Mouse (Mus musculus) liver, embryonic 11.5 days (tissue): ENCODE data around the gene Gm49383. TPM values are rescaled to one million over a fixed set of nuclear protein-coding genes. Genes with fewer than 3 reads are reported as not detected.
A peak's percentile ranks its signal among the peaks of the same experiment; 100 is the strongest.

ENCODE experiments used
- ATAC-seq: fragments of 200-750 bp; cut with Nextera tagmentation; replicated peaks from 2 replicates; pipeline ENCODE4 v1.8.0; 2017; ENCODE audit warnings: moderate number of reproducible peaks, mild to moderate bottlenecking, moderate TSS enrichment, moderate library complexity; ENCODE audit not compliant: low FRiP score
- DNase-seq: peaks from one replicate; pipeline ENCODE4 v3.0.0-alpha.2; 2017; ENCODE audit warnings: low spot score
- H3K27ac ChIP-seq: fragments of 300-500 bp; sonication (generic); 2 replicates; pipeline ENCODE4 v1.5.1; 2014; ENCODE audit warnings: mild to moderate bottlenecking, low read depth, low read length, control low read depth
- H3K27me3 ChIP-seq: fragments of 300-500 bp; sonication (generic); replicated peaks from 2 replicates; pipeline ENCODE4 v1.6.1; 2014; ENCODE audit warnings: low read length, mixed read lengths; ENCODE audit not compliant: control insufficient read depth, insufficient read depth
- H3K36me3 ChIP-seq: fragments of 300-500 bp; sonication (generic); 2 replicates; pipeline ENCODE4 v1.6.1; 2014; ENCODE audit warnings: mild to moderate bottlenecking, low read length, moderate library complexity, mixed read lengths; ENCODE audit not compliant: control insufficient read depth, insufficient read depth
- H3K4me1 ChIP-seq: fragments of 300-500 bp; sonication (generic); replicated peaks from 2 replicates; pipeline ENCODE4 v1.6.1; 2014; ENCODE audit warnings: low read length, mixed read lengths; ENCODE audit not compliant: control insufficient read depth, insufficient read depth
- H3K4me2 ChIP-seq: fragments of 300-500 bp; sonication (generic); 2 replicates; pipeline ENCODE4 v1.6.1; 2014; ENCODE audit warnings: mild to moderate bottlenecking, control low read depth, moderate library complexity
- H3K4me3 ChIP-seq: fragments of 300-500 bp; sonication (generic); 2 replicates; pipeline ENCODE4 v1.5.1; 2014; ENCODE audit warnings: low read depth, low read length, control low read depth
- H3K9ac ChIP-seq: fragments of 300-500 bp; sonication (generic); 2 replicates; pipeline ENCODE4 v1.6.1; 2014; ENCODE audit warnings: low read depth, low read length, control low read depth
- H3K9me3 ChIP-seq: fragments of 300-500 bp; sonication (generic); 2 replicates; pipeline ENCODE4 v1.6.1; 2016; ENCODE audit warnings: low read length, inconsistent platforms, mixed read lengths; ENCODE audit not compliant: control insufficient read depth
- WGBS: fragments of 180-500 bp; shearing (Covaris S2); extraction: QIAGEN DNeasy Blood & Tissue Kit; methylation state at CpG from one replicate; pipeline ENCODE4 v1.1.7; 2014; 5-methylcytosine and 5-hydroxymethylcytosine counted together
- microRNA-seq: library from miRNA; unstranded; fragments of <30 nt; microRNA quantifications from one replicate; pipeline ENCODE4, GENCODE M21; 2017; ENCODE audit warnings: borderline number of aligned reads
- polyA plus RNA-seq: library from polyadenylated mRNA; unstranded; fragments of >200 nt; fragmentation: Nextera tagmentation; extraction: Ambion mirVana; gene quantifications from 2 replicates; pipeline ENCODE4 v1.2.1, GENCODE M21; 2014

The Gm49383 gene
- polyA plus RNA-seq, 1 experiment from 2014 or later = 29.8 TPM

GRCm38 (mm10) chr12:69147166-69147735 lies 49.7 kb downstream of the Gm49383 start:
- ATAC-seq = no peak
- H3K4me1 ChIP-seq = no peaks in the 10 kb centered on the region

GRCm38 (mm10) chr12:69143460-69143859 lies 53.4 kb downstream of the Gm49383 start:
- ATAC-seq = no peak
- H3K4me1 ChIP-seq = no peaks in the 10 kb centered on the region
- 81% methylated on average over 6 of the region's 6 CpGs for WGBS
- no peak overlapping the region for H3K4me2 ChIP-seq
- no peak overlapping the region for H3K9ac ChIP-seq
- no peaks in the 10 kb centered on the region for H3K9me3 ChIP-seq
- DNase-seq = no peak
- no peak overlapping the region for H3K4me3 ChIP-seq
- no peaks in the 10 kb centered on the region for H3K27me3 ChIP-seq
- no peaks in the 10 kb centered on the region for H3K36me3 ChIP-seq
- H3K27ac ChIP-seq = no peak overlapping the region

More at GRCm38 (mm10) chr12:69147166-69147735, 49.7 kb downstream of the Gm49383 start:
- Histone ChIP-seq H3K4me3 (no peak overlapping the region), H3K4me2 (no peak overlapping the region), H3K27me3 (no peaks in the 10 kb centered on the region), H3K9me3 (no peaks in the 10 kb centered on the region), H3K9ac (no peak overlapping the region), H3K27ac (no peak overlapping the region), H3K36me3 (no peaks in the 10 kb centered on the region)
- DNase-seq = no peak
- WGBS = 85% methylated on average over 5 of the region's 5 CpGs

GRCm38 (mm10) chr12:69139841-69140240 lies 57.1 kb downstream of the Gm49383 start:
- WGBS = 85% methylated on average over 7 of the region's 7 CpGs

GRCm38 (mm10) chr12:69139201-69139600 lies 57.7 kb downstream of the Gm49383 start:
- H3K27ac ChIP-seq = no peak overlapping the region
- no peaks in the 10 kb centered on the region for H3K4me1 ChIP-seq
- ATAC-seq (no peak), DNase-seq (no peak)
- H3K9ac ChIP-seq = no peak overlapping the region
- no peak overlapping the region for H3K4me3 ChIP-seq
- H3K9me3 ChIP-seq = no peaks in the 10 kb centered on the region
- no peaks in the 10 kb centered on the region for H3K27me3 ChIP-seq
- no peaks in the 10 kb centered on the region for H3K36me3 ChIP-seq
- no peak overlapping the region for H3K4me2 ChIP-seq
- WGBS = 84% methylated on average over 3 of the region's 3 CpGs

More at GRCm38 (mm10) chr12:69139841-69140240, 57.1 kb downstream of the Gm49383 start:
- H3K9ac ChIP-seq = no peak overlapping the region
- H3K4me1 ChIP-seq = no peaks in the 10 kb centered on the region
- no peaks in the 10 kb centered on the region for H3K9me3 ChIP-seq
- H3K36me3 ChIP-seq = no peaks in the 10 kb centered on the region
- H3K27me3 ChIP-seq = no peaks in the 10 kb centered on the region
- H3K27ac ChIP-seq = no peak overlapping the region
- no peak overlapping the region for H3K4me2 ChIP-seq
- no peak overlapping the region for H3K4me3 ChIP-seq
- no peak for DNase-seq
- ATAC-seq = peak; percentile 31; the same call in 1 of the 2 replicates

Small RNA genes lying within 50 kb of the gene (microRNA-seq; reads per million reads assigned to microRNA genes)
- gene Gm47287 (not detected), gene Gm47295 (1.8 reads per million)

Other genes with a start within 250 kb of the Gm49383 start
- gene Rps29, start 37.9 kb downstream of the Gm49383 start, polyA plus RNA-seq = 1,745 and 1,937 TPM in 2 replicates
- 28.5 and 33.5 TPM in 2 replicates for gene Lrr1, start 28.3 kb downstream of the Gm49383 start, polyA plus RNA-seq
- 999 and 1,044 TPM in 2 replicates for gene Rpl36al, start 13.0 kb downstream of the Gm49383 start, polyA plus RNA-seq
- 44.9 and 50.7 TPM in 2 replicates for gene Mgat2, start 12.9 kb downstream of the Gm49383 start, polyA plus RNA-seq
- 12.2 and 14.0 TPM in 2 replicates for gene Dnaaf2, start 1.3 kb upstream of the Gm49383 start, polyA plus RNA-seq
- 35.5 and 37.9 TPM in 2 replicates for gene Gm49384, start 7.2 kb upstream of the Gm49383 start, polyA plus RNA-seq
- 42.5 and 46.9 TPM in 2 replicates for gene Pole2, start 31.1 kb upstream of the Gm49383 start, polyA plus RNA-seq
- gene Klhdc1, start 44.1 kb upstream of the Gm49383 start, polyA plus RNA-seq = 5.7 and 5.8 TPM in 2 replicates
- gene Klhdc2, start 99.6 kb upstream of the Gm49383 start, polyA plus RNA-seq = 146 and 152 TPM in 2 replicates
- 74.7 and 81.7 TPM in 2 replicates for gene Nemf, start 160.1 kb upstream of the Gm49383 start, polyA plus RNA-seq
- 65.1 and 68.1 TPM in 2 replicates for gene Arf6, start 175.0 kb upstream of the Gm49383 start, polyA plus RNA-seq
- gene Gm9887, start 175.4 kb upstream of the Gm49383 start, polyA plus RNA-seq = 1.3 and 1.7 TPM in 2 replicates